Mouse (Mus musculus) liver, postnatal 0 days (tissue): ENCODE data around the gene Zfyve27. TPM values are rescaled to one million over a fixed set of nuclear protein-coding genes. Genes with fewer than 3 reads are reported as not detected.

ENCODE experiments used
- ATAC-seq: fragments of 200-750 bp; cut with Nextera tagmentation; 2 replicates; pipeline ENCODE4 v1.8.0; 2017; ENCODE audit warnings: mild to moderate bottlenecking, moderate library complexity
- DNase-seq: peaks from one replicate; pipeline ENCODE4 v3.0.0-alpha.2; 2016
- H3K27ac ChIP-seq: fragments of 300-500 bp; sonication (generic); 2 replicates; pipeline ENCODE4 v1.5.1; 2014; ENCODE audit warnings: antibody characterized with exemption, moderate library complexity, mild to moderate bottlenecking, low read depth
- H3K27me3 ChIP-seq: fragments of 300-500 bp; sonication (generic); 2 replicates; pipeline ENCODE4 v1.6.1; 2014; ENCODE audit warnings: low read length, control low read depth, mixed read lengths; ENCODE audit not compliant: insufficient read depth
- H3K36me3 ChIP-seq: fragments of 300-500 bp; sonication (generic); replicated peaks from 2 replicates; pipeline ENCODE4 v1.6.1; 2014; ENCODE audit warnings: mild to moderate bottlenecking, control low read depth, low read length, moderate library complexity, mixed read lengths; ENCODE audit not compliant: insufficient read depth
- H3K4me1 ChIP-seq: fragments of 300-500 bp; sonication (generic); 2 replicates; pipeline ENCODE4 v1.6.1; 2014; ENCODE audit warnings: antibody characterized with exemption, mild to moderate bottlenecking, control low read depth; ENCODE audit not compliant: insufficient read depth
- H3K4me2 ChIP-seq: fragments of 300-500 bp; sonication (generic); 2 replicates; pipeline ENCODE4 v1.6.1; 2014; ENCODE audit warnings: low read depth, mild to moderate bottlenecking, low read length, moderate library complexity, mixed read lengths
- H3K4me3 ChIP-seq: fragments of 300-500 bp; sonication (generic); 2 replicates; pipeline ENCODE4 v1.5.1; 2014; ENCODE audit warnings: low read depth, low read length
- H3K9ac ChIP-seq: fragments of 300-500 bp; sonication (generic); replicated peaks from 2 replicates; pipeline ENCODE4 v1.6.1; 2014; ENCODE audit warnings: mild to moderate bottlenecking, moderate library complexity
- H3K9me3 ChIP-seq: fragments of 300-500 bp; sonication (generic); 2 replicates; pipeline ENCODE4 v1.6.1; 2016; ENCODE audit warnings: mild to moderate bottlenecking, control low read depth, low read length, mixed read lengths
- CTCF ChIP-seq: sonication (generic); IDR thresholded peaks from 2 replicates; pipeline ENCODE4 v1.5.1; 2016; ENCODE audit warnings: antibody characterized with exemption, low read depth
- EP300 ChIP-seq: IDR thresholded peaks from 2 replicates; pipeline ENCODE4 v1.6.1; 2016; ENCODE audit warnings: antibody characterized with exemption, low read depth, mild to moderate bottlenecking
- WGBS: fragments of 180-500 bp; shearing (Covaris S2); extraction: QIAGEN DNeasy Blood & Tissue Kit; methylation state at CpG from one replicate; pipeline ENCODE4 v1.1.7; 2014; ENCODE audit not compliant: insufficient replicate concordance; 5-methylcytosine and 5-hydroxymethylcytosine counted together
- polyA plus RNA-seq: library from polyadenylated mRNA; unstranded; fragments of >200 nt; fragmentation: Nextera tagmentation; extraction: Ambion mirVana; gene quantifications from 2 replicates; pipeline ENCODE4 v1.2.1, GENCODE M21; 2015

Gene Zfyve27
- polyA plus RNA-seq, 1 experiment from 2014 or later = 8.5 TPM

GRCm38 (mm10) chr19:42138517-42139285 is 25.1 kb upstream of the Zfyve27 start:
- ATAC-seq = no peak
- Histone ChIP-seq H3K9me3 (no peaks in the 10 kb centered on the region), H3K4me1 (0 out of 2 replicates have a peak, but pooled peaks cover 7% of the 10 kb centered on the region), H3K36me3 (no peaks in the 10 kb centered on the region), H3K27me3 (no peaks in the 10 kb centered on the region), H3K4me2 (no peak overlapping the region), H3K27ac (no peak overlapping the region), H3K9ac (no peak overlapping the region), H3K4me3 (no peak overlapping the region)
- DNase-seq = no peak
- WGBS = 70% methylated on average over 15 of the region's 15 CpGs
- TF ChIP-seq CTCF = no peak

- Histone ChIP-seq H3K4me2 (no peak overlapping the region), H3K9ac (no peak overlapping the region), H3K27ac (no peak overlapping the region), H3K4me3 (no peak overlapping the region), H3K27me3 (no peaks in the 10 kb centered on the region), H3K4me1 (0 out of 2 replicates have a peak, but pooled peaks cover 7% of the 10 kb centered on the region), H3K36me3 (no peaks in the 10 kb centered on the region), H3K9me3 (no peaks in the 10 kb centered on the region)
- 70% methylated on average over 5 of the region's 5 CpGs for WGBS
- TF ChIP-seq CTCF = no peak
- no peak for TF ChIP-seq EP300
- no peak for ATAC-seq
- DNase-seq = no peak
Measured at GRCm38 (mm10) chr19:42139724-42140517, 23.8 kb upstream of the Zfyve27 start.

- ATAC-seq = no peak
- Histone ChIP-seq H3K4me2 (no peak overlapping the region), H3K4me1 (peaks cover 13% of the 10 kb centered on the region), H3K4me3 (no peak overlapping the region), H3K36me3 (no peaks in the 10 kb centered on the region), H3K27me3 (no peaks in the 10 kb centered on the region), H3K9me3 (no peaks in the 10 kb centered on the region), H3K27ac (no peak overlapping the region), H3K9ac (no peak overlapping the region)
- 66% methylated on average over 3 of the region's 3 CpGs for WGBS
- no peak for TF ChIP-seq EP300
- TF ChIP-seq CTCF = no peak
- no peak for DNase-seq
Measured at GRCm38 (mm10) chr19:42141998-42142397, 21.8 kb upstream of the Zfyve27 start.

- Histone ChIP-seq H3K27ac (no peak overlapping the region), H3K4me1 (peaks cover 15% of the 10 kb centered on the region), H3K27me3 (peaks cover 2% of the 10 kb centered on the region; the same call in 1 of the 2 replicates), H3K9me3 (no peaks in the 10 kb centered on the region), H3K9ac (no peak overlapping the region), H3K4me2 (no peak overlapping the region), H3K36me3 (no peaks in the 10 kb centered on the region), H3K4me3 (no peak overlapping the region)
- 68% methylated on average over 2 of the region's 2 CpGs for WGBS
- DNase-seq (no peak), ATAC-seq (no peak)
- TF ChIP-seq EP300 (no peak), CTCF (no peak)
Measured at GRCm38 (mm10) chr19:42142757-42143156, 21.0 kb upstream of the Zfyve27 start.

- no peak for ATAC-seq
- Histone ChIP-seq H3K4me3 (no peak overlapping the region), H3K36me3 (no peaks in the 10 kb centered on the region), H3K4me2 (no peak overlapping the region), H3K9me3 (no peaks in the 10 kb centered on the region), H3K9ac (no peak overlapping the region), H3K27me3 (peaks cover 13% of the 10 kb centered on the region), H3K4me1 (peaks cover 25% of the 10 kb centered on the region), H3K27ac (no peak overlapping the region)
- no peak for TF ChIP-seq CTCF
- no peak for TF ChIP-seq EP300
- no peak for DNase-seq
- WGBS = 38% methylated on average over 6 of the region's 6 CpGs
Measured at GRCm38 (mm10) chr19:42144067-42144466, 19.7 kb upstream of the Zfyve27 start.

GRCm38 (mm10) chr19:42144541-42145167 is 19.1 kb upstream of the Zfyve27 start:
- H3K27me3 ChIP-seq = peaks cover 13% of the 10 kb centered on the region
- WGBS = 27% methylated on average over 8 of the region's 8 CpGs

More at GRCm38 (mm10) chr19:42144541-42145167, 19.1 kb upstream of the Zfyve27 start:
- DNase-seq (peak; percentile 87), ATAC-seq (no peak)
- Histone ChIP-seq H3K9me3 (no peaks in the 10 kb centered on the region), H3K4me1 (peaks cover 31% of the 10 kb centered on the region), H3K36me3 (no peaks in the 10 kb centered on the region), H3K4me3 (no peak overlapping the region), H3K9ac (no peak overlapping the region), H3K4me2 (no peak overlapping the region), H3K27ac (no peak overlapping the region)
- TF ChIP-seq EP300 (no peak), CTCF (peak; percentile 80)
